Mouse (Mus musculus) fat pad, adult 2 months (tissue): ENCODE results near the gene Myof.

Source experiments
- DNase-seq: peaks from one replicate; pipeline ENCODE4 v3.0.0-alpha.2; 2011; ENCODE audit warnings: low read depth, low spot score; ENCODE audit errors: extremely low read depth

The Myof gene

DNA sequence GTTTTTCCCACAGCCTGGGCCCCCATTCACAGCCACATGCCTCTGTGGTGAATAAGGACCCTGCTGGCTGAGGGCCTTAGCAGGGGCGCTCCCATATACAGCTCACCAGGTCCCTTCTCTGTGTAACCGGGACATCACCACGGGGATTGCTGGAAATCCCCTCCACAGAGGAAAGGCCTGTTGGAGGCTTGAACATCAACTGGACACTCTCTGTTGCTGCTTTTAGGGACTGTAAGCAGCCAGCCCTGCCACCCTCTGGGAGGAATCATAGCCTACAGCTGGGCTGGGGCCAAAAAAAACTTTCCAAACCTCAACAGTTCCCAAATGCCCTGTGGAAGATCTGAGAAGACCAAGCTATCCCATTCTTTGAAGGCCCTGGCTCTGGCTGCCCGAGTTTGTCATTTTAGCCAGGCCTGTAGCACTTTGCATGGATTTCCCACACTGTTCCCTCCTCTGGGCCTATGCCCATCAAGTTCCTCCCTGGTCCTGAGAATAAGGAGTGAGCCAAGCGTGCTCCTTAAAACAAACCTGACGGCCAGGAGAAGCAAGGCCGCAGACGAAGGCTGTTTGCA lies 38.5 kb downstream of the Myof start:
- DNase-seq: no peak

DNA sequence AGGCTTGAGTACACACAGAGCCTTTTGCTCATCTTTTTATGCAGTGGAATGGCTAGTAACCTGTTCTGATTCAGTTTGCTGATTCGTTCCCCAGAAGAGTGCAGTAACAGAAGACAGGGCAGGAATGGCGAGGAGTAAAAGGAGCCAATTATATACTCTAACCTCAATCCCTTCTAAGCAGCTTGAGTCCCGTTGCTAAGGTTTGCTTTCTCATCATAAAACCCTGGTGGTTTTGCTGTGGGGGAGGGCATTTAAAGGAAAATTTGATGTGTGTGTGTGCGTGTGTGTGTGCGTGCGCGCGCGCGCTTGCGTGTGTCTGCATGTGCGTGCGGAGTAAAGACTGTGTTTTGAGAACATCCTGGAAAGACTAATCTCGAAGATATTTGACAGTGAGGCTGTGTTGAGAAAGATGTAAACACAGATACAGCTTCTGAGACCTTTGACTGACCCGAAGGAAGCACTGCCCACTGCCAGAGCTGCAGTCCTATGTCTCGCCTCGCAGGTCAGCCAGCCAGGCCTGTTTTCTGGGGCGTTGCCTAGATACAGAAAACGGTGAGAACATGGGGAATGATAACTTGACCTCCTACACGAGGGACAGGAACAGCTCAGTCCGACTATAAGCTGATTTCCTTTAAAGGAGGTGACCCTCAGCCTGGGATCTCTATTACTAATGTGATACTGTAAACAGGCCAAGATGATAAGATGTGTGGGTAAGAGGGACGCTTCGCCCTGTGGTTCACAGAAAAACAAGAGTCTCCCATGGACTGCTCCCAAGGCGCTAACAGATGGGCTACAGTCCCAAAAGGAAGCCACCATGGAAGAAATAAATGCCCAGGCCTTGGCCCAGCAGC lies 39.5 kb downstream of the Myof start:
- DNase-seq: no peak

DNA sequence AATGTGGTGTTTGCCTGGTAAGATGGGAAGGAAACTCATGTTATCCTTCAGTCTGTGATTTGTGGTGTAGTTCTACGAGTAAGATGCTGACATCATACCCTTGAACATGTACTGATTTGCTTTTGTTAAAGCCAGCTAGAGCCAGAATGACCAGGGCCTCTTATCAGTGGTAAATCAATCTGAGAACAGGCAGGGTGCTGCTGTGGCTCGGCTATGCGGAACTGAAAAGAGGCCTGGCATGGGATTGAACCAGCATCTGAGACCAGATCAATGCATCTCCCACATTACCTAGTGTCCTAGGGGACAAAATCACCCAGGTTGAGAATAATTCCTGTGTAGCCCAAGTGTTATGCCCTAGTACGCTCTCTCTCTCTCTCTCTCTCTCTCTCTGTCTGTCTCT lies 40.6 kb downstream of the Myof start:
- no peak for DNase-seq

DNA sequence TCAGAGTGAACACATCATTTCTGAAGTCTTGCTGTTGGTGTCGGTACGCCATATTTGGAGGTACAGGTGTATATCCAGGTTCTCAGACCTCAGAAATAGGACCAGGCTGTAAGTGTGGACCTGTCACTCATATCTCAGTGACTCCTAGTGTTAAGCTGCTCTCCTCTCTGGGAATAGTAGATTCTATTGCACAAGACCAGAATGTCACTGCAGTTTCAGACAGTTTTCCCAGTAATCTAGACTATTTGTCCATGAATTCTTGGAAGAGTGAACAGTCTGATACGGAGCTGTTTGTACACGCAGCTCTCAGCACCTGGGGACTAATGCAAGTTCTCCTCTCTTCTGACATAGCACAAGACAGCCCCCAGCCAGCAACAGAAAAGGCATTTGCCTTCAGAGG lies 42.4 kb downstream of the Myof start:
- no peak for DNase-seq

DNA sequence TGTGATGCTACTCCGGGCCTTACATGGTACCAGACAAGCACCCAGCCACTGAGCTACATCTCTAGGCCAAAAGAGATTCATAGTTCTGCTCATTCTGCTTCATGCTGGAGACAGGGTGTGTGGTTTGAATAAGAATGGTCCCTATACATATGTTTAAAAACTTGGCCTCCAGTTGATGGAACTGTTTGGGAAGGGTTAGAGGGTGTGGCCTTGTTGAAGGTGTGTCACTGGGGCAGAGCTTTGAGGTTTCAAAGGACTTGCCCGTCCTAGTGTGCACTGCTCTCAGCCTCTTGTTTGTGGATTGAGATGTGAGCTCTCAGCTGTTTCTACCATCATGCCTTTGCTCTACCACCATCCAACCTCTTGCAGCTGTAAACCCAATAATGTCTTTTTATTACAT lies 43.4 kb downstream of the Myof start:
- no peak for DNase-seq

DNA sequence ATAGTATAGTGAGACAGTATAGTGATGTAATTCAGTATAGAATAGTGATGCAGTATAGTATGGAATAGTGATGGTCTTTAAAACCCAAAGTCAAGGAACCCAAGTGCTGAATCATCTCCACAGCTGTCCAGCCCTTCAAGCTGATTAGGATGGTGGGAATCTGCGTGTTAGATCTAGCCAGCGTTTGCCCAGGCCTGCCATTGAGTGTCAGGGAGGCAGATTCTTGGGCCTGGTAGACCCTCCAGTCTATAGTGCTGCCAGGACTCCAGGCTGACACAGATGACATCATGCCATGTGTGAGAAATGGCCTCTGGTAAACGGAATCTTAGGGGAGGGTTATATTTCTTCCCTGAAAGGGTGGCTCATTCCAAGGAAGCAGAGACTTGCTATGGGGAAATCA lies 49.1 kb downstream of the Myof start:
- no peak for DNase-seq

DNA sequence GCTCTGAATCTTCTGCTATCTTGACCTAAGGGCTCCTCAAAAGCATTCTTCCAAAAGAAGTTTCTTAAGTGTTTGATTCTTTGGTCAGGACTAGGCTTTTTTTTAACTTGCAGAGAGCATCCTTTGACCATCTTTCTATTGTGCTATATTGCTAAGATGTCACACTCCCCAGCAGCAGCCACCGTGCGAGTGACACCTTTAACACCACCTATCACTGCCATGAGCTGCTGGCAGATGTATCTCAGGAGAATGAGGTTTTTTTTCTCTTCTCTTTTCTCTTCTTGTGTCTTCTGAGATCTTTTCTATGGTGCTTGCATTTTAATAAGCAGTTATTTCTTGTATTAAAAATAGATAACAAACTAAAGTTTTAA lies 51.2 kb downstream of the Myof start:
- DNase-seq: no peak

DNA sequence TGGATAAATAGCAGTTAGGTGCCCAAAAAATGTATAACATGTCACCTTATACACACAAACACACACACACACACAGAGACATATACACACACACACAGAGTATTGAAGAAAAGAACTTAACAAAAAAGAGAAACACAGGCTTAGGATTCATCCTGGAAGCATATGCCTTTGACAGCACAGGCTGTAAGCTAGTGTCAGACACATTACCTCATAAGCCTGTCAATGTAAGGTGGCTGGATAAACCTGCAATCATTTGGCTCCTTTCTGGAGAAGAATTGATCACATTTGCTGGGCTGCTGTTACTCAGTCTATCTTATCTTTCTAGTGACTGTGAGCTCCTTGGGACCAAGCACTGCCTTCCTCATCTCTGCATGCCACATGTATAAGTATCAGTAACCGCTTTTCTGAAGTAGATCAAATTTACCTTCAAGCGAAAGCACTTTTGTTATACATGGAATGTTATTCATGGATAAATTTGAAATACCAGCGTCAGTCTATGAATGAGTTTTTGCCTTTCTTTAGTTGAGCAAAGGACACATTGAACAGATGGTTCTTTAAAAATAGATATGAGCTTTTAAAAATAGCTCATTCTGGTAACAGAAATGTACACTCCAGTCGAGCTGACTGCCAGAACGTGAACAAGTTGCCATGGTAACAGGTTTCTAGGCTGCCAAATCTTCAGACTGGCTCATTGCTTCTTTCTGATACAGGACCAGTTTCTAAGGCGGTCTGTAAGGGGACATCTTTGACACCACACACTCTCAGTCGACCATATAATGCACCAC lies 51.8 kb downstream of the Myof start:
- DNase-seq: no peak

DNA sequence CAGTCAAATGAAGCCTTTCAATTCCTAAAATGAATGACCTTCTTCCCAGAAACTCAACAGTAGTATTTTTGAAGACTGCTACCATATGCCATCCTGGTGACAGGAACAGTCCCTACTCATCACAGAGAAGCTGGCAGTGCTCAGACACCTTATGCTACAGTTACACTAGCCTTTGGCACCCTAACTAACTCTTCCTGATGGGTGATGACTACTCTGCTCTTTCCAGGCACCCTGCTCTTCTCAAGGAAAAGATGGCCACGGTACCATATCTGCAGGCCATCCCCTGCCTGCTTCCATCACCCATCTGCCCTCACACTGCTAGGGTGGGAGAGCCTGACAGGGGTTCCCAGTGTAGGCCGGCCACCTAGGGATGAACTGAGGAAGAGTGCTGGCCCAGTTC lies 53.4 kb downstream of the Myof start:
- DNase-seq: no peak

DNA sequence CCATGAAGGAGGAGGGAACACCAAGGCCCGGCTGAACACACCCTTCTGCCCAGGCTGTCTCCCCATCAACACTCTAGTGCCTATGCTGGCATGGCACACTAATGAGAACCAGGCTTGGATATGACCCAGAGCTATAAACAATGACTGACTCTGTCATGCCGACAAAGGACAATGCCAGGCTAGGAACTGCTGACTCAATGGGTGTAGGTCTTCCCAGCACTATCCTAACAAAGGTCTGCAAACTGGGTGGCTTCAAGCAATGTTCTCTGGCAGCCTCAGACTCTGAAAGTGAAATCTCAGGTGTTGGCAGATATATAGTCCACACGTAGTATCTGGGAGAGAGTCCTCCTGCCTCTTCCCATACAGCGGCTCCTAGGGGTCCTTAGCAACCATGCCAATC lies 55.2 kb downstream of the Myof start:
- peak; percentile 26 for DNase-seq

DNA sequence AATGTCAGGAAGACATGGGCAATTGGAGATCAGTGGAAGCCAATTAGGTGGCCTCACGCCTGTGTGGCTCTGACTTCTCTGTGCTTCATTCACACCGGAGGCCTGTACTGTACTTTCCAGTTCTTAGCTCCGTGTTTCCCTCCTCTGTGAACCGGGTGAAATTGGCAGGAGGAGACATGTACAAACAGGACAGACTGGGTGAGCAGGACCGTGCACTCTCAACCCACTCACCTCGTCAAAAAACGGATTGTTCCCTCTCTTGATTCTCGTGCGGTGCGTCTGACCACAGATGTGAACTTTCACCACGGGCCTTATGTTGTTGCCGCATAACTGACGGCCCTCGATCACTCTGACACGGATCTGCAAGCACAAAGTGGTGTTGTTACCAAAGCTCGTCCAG lies 57.6 kb downstream of the Myof start:
- peak; percentile 76 for DNase-seq

DNA sequence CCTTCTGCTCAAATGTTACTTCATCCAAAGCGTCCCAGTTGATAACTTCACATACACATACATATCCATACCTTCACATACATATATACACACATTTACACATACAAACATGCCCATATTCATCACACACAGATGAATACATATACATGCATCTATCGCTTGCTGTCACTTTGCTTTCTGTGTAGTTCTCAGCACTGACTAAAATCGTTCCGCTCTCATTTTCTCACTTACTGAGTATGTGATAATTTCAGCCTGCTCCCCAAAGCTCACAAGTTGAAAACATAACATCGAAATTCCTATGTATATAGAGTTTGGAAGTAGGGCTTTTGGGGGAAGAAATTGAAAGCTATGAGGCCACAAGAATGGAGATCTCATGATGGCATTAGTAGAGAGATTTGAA lies 67.4 kb downstream of the Myof start:
- DNase-seq: no peak

DNA sequence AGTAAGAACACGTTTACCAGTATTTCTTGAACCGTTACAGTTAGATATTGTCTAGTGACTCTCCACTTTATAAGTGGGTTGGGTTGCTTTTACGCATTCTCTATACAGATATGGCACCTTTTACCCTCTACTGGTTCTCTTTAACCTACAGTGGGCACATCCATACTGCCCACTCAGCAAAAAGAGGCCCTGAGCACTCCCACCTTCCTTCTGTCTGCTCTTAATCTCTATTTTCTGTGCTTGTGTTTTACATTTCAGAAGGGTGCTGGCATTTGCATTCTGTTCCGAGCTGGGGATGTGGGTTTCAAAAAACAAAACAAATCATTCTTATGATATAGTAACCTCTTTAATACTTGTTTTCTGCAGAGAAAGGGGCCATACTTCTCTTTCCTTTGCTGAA lies 72.8 kb downstream of the Myof start:
- no peak for DNase-seq

DNA sequence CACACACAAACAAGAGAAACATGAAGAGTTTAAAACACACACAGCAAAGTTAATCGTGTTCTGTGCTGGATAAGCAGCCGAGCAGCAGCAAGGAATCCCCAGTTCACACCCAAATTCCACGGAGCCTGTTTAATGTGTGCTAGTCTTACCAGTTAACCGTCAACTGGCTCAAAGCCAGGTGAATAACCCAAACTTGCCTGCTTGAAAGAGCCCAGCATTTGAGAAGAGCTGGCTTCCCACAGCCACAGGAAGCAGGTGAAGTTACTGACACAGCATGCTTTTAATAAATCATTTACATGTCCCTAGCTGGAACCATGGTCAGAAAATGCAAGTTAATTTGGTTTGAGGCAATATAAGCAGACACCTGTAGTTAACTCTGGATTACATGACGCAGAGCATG lies 73.4 kb downstream of the Myof start:
- no peak for DNase-seq

DNA sequence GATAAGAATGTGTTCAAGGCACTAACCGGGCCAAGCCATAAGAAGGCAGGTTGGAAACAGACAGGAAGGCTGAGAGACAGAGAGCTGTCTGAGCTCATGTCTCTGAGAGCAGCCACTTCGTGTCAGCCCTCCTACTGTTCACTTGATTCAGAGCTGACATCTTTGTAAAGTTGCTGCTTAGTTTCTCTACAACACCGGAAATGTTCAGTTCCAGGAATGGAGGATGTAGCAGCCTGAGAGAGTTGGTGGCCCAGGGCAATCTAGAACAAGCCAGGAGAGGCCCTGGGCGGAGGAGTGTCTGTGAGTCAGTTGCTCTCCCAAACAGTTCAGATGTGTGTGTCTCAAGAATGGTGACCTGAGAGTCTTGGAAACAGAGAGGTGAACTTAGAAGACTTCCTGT lies 77.5 kb downstream of the Myof start:
- no peak for DNase-seq

DNA sequence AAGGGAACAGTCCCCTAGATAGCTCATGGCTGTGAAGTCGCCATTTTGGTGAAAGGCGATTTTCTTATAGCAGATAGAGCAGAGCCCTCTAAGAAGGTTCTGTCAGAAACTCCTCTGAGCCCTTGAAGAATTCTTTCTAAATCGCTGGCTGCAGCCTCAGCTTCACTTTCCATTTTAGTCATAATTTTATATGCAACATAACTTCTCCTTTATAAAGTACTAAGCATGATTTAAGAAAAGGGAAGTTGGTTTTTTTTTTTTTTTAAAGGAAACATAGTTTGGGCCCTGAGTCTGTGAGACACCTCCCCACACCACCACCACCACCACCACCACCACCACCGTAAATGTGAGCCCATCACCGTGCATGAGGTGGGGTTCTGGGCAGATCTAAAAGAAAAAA lies 80.0 kb downstream of the Myof start:
- no peak for DNase-seq

DNA sequence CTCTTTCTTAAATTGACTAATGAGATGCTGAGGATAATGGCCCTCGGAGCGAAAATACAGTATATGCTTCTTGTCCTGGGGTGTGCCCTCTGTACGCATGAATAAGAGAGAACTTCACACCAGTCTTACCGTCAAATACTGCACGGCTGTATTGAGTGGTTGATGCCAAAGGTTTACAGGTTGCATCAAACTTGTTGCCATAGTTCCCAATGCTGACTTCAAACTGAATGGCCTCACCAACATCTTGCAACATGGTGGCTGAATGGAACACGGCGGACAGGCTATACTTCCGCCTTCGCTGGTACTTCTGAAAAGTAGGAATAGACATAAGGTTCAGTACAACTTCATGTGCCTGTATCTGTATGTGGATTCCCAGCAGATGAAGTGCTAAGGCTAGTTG lies 82.6 kb downstream of the Myof start:
- no peak for DNase-seq

DNA sequence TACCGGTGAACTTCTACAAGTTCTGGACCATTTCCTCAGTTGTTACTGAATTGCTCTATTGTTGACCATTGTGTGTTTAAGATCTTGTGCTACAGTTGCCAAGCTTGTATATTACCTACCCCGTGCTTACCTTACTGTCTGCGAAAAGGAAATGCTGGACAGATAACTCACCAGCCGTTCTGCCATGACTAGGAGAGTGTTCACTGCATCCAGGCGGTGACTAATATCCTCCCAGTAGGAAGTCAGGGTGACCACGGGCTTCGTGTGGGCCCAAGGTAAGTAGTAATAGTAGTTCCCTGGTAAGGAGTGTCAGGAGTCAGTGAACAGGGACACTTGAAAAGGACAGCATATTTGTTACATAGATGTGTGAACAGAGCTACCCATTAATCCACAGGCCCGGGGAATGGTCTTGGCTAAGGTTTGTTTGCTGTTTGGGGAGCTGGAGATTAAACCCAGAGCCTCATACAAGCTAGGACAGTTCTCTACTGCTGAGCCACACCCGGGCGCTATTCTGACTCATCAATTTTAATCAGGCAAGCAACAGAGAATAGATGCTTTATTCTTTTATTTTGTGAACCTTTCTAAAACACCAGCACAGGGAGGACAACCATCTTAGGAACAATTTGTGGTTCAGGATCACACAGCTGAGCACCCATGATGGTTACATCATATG lies 83.7 kb downstream of the Myof start:
- DNase-seq: no peak

DNA sequence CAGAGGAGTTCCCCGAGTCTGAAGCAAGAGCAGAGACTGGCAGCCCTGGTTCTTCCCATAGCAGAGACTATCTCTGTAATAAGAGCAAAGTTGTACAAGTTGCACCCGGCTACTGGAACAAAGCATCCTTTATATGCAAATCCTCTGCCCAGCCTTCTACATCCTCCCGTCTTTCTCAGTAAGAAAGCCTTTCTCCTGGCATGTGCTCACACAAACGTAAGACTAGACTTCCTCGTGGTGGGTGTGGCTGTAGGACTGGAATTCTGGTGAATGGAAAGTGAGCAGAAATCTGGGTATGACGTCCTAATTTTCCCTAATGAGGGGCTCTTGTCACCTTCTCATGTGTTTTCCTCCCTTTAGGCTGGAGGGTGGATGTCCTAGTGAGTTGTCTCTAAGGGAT lies 84.3 kb downstream of the Myof start:
- no peak for DNase-seq

DNA sequence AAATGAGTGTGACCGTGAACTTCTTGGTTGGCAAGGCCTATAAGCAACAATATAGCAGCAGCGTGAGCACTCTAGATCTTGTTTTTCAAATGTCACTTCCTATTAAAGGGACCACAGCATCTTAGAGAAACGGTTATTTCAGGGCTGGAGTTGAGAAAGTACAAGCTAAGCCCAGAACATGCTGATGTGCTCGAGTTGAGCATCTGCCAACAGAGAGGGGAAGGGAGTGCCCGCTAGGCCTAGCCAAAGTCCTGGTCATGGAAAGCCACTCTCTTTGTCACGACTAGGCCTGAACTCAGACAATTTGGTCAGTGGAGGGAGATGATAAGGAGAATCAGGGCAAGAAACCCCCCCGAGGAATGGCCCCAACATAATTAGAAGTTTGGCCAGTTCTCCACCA lies 86.1 kb downstream of the Myof start:
- no peak for DNase-seq

DNA sequence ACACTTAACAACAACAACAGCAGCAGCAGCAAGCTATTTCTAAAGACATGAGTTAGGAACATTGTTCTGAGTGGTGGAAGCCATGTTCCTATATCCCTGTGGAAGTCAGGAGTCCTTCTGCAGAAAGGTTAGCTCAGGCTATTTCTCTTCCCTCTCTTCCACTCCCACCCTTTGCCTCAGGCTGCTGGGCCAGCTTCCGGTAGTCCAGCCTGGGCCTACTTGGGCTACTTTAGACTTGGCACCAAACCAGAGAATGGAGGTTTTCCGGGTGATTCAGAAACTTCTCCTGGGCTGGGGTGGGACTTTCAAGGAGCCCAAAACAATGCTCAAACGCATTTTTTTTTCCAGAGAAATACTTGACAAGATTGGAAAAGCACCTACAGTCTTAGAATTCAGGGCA lies 87.4 kb downstream of the Myof start:
- no peak for DNase-seq
